Mouse (Mus musculus) C2C12 (cell line): ENCODE measurements around the gene Uap1l1.
A peak's percentile ranks its signal among the peaks of the same experiment; 100 is the strongest.

Source experiments
- CTCF ChIP-seq: IDR thresholded peaks from one replicate; pipeline ENCODE4 v1.5.1; 2011; ENCODE audit not compliant: control insufficient read depth, insufficient read depth, insufficient read length
- FOSL1 ChIP-seq: IDR thresholded peaks from one replicate; pipeline ENCODE4 v1.8.0; 2011; ENCODE audit warnings: mild to moderate bottlenecking, low read length; ENCODE audit not compliant: poor library complexity, insufficient read depth, severe bottlenecking
- MAX ChIP-seq: IDR thresholded peaks from one replicate; pipeline ENCODE4 v1.6.1; 2011; ENCODE audit warnings: mild to moderate bottlenecking, control low read depth
- MYOD1 ChIP-seq: IDR thresholded peaks from one replicate; pipeline ENCODE4 v1.6.1; 2011; ENCODE audit warnings: low read depth; ENCODE audit not compliant: control insufficient read depth, insufficient read length
- USF1 ChIP-seq: IDR thresholded peaks from one replicate; pipeline ENCODE4 v1.6.1; 2011; ENCODE audit warnings: low read depth, mild to moderate bottlenecking, control low read depth, moderate library complexity

GRCm38 (mm10) chr2:25400764-25401163, 35.3 kb upstream of the Uap1l1 start:
- TF ChIP-seq CTCF: peak; percentile 71
- TF ChIP-seq MAX: no peak
- no peak for TF ChIP-seq USF1
- no peak for TF ChIP-seq MYOD1
- TF ChIP-seq FOSL1: no peak
